Mouse (Mus musculus) hindbrain, postnatal 0 days (tissue): ENCODE data around the gene Ybx3. TPM values are rescaled to one million over a fixed set of nuclear protein-coding genes. Genes with fewer than 3 reads are reported as not detected.

Experiments
- ATAC-seq: fragments of 200-750 bp; cut with Nextera tagmentation; 2 replicates; pipeline ENCODE4 v1.8.0; 2017; ENCODE audit warnings: mild to moderate bottlenecking, moderate TSS enrichment, moderate library complexity
- DNase-seq: peaks from one replicate; pipeline ENCODE4 v3.0.0-alpha.2; 2015; ENCODE audit warnings: low spot score
- H3K27ac ChIP-seq: fragments of 300-500 bp; sonication (generic); 2 replicates; pipeline ENCODE4 v1.5.1; 2014; ENCODE audit warnings: mild to moderate bottlenecking
- H3K27me3 ChIP-seq: fragments of 300-500 bp; sonication (generic); 2 replicates; pipeline ENCODE4 v1.6.1; 2014; ENCODE audit warnings: low read length, mixed read lengths; ENCODE audit not compliant: insufficient read depth
- H3K36me3 ChIP-seq: fragments of 300-500 bp; sonication (generic); 2 replicates; pipeline ENCODE4 v1.6.1; 2014; ENCODE audit warnings: low read length, mixed read lengths; ENCODE audit not compliant: insufficient read depth
- H3K4me1 ChIP-seq: fragments of 300-500 bp; sonication (generic); 2 replicates; pipeline ENCODE4 v1.6.1; 2014; ENCODE audit warnings: antibody characterized with exemption, low read length, mixed read lengths; ENCODE audit not compliant: insufficient read depth
- H3K4me2 ChIP-seq: fragments of 300-500 bp; sonication (generic); 2 replicates; pipeline ENCODE4 v1.6.1; 2014; ENCODE audit warnings: low read depth, mild to moderate bottlenecking, low read length, moderate library complexity, mixed read lengths
- H3K4me3 ChIP-seq: fragments of 300-500 bp; sonication (generic); 2 replicates; pipeline ENCODE4 v1.5.1; 2014; ENCODE audit warnings: low read length
- H3K9ac ChIP-seq: fragments of 300-500 bp; sonication (generic); replicated peaks from 2 replicates; pipeline ENCODE4 v1.6.1; 2014; ENCODE audit warnings: mild to moderate bottlenecking, low read length, moderate library complexity, mixed read lengths
- H3K9me3 ChIP-seq: fragments of 300-500 bp; sonication (generic); 2 replicates; pipeline ENCODE4 v1.6.1; 2016; ENCODE audit warnings: low read length, mixed read lengths
- CTCF ChIP-seq: IDR thresholded peaks from 2 replicates; pipeline ENCODE4 v1.5.1; 2016; ENCODE audit warnings: antibody characterized with exemption, control low read depth, low read depth
- WGBS: fragments of 180-500 bp; shearing (Covaris S2); extraction: QIAGEN DNeasy Blood & Tissue Kit; methylation state at CpG from one replicate; pipeline ENCODE4 v1.1.7; 2014; 5-methylcytosine and 5-hydroxymethylcytosine counted together
- polyA plus RNA-seq: library from polyadenylated mRNA; unstranded; fragments of >200 nt; fragmentation: Nextera tagmentation; extraction: Ambion mirVana; gene quantifications from 2 replicates; pipeline ENCODE4 v1.2.1, GENCODE M21; 2015
- total RNA-seq: library from RNA; depleted of rRNA; stranded (reverse); fragments of >200 nt; gene quantifications from 2 replicates; pipeline ENCODE4 v1.2.3, GENCODE M21; 2014; rRNA removed

Gene Ybx3
- total and polyA plus RNA-seq, 2 experiments from 2014 or later: 33.4 to 86.0 TPM

- Histone ChIP-seq H3K4me2 (no peak overlapping the region), H3K27me3 (no peaks in the 10 kb centered on the region), H3K27ac (no peak overlapping the region), H3K4me1 (no peaks in the 10 kb centered on the region), H3K36me3 (no peaks in the 10 kb centered on the region), H3K4me3 (no peak overlapping the region), H3K9ac (no peak overlapping the region), H3K9me3 (no peaks in the 10 kb centered on the region)
- ATAC-seq: no peak
- WGBS: 66% methylated on average over 3 of the region's 3 CpGs
- no peak for TF ChIP-seq CTCF
- DNase-seq: no peak
Measured at GRCm38 (mm10) chr6:131340082-131340481, 48.2 kb downstream of the Ybx3 start.

- Histone ChIP-seq H3K27ac (no peak overlapping the region), H3K4me3 (no peak overlapping the region), H3K4me2 (no peak overlapping the region), H3K4me1 (no peaks in the 10 kb centered on the region), H3K9me3 (no peaks in the 10 kb centered on the region), H3K36me3 (no peaks in the 10 kb centered on the region), H3K27me3 (no peaks in the 10 kb centered on the region), H3K9ac (no peak overlapping the region)
- no peak for DNase-seq
- TF ChIP-seq CTCF: no peak
- 83% methylated on average over 3 of the region's 3 CpGs for WGBS
- ATAC-seq: no peak
Measured at GRCm38 (mm10) chr6:131339309-131339708, 49.0 kb downstream of the Ybx3 start.

GRCm38 (mm10) chr6:131338787-131339186 lies 49.5 kb downstream of the Ybx3 start:
- DNase-seq: no peak
- WGBS: 78% methylated on average over 1 of the region's 1 CpGs
- no peak for ATAC-seq

GRCm38 (mm10) chr6:131327076-131327475 lies 61.2 kb downstream of the Ybx3 start:
- DNase-seq (no peak), ATAC-seq (no peak)
- Histone ChIP-seq H3K9ac (no peak overlapping the region), H3K9me3 (no peaks in the 10 kb centered on the region), H3K27me3 (no peaks in the 10 kb centered on the region), H3K36me3 (no peaks in the 10 kb centered on the region), H3K27ac (no peak overlapping the region), H3K4me2 (no peak overlapping the region), H3K4me3 (no peak overlapping the region), H3K4me1 (no peaks in the 10 kb centered on the region)
- no peak for TF ChIP-seq CTCF
- WGBS: 88% methylated on average over 2 of the region's 2 CpGs

More at GRCm38 (mm10) chr6:131338787-131339186, 49.5 kb downstream of the Ybx3 start:
- Histone ChIP-seq H3K27ac (no peak overlapping the region), H3K4me3 (no peak overlapping the region), H3K4me1 (no peaks in the 10 kb centered on the region), H3K9me3 (no peaks in the 10 kb centered on the region), H3K4me2 (no peak overlapping the region), H3K9ac (no peak overlapping the region), H3K36me3 (no peaks in the 10 kb centered on the region), H3K27me3 (no peaks in the 10 kb centered on the region)
- TF ChIP-seq CTCF: no peak

DNA sequence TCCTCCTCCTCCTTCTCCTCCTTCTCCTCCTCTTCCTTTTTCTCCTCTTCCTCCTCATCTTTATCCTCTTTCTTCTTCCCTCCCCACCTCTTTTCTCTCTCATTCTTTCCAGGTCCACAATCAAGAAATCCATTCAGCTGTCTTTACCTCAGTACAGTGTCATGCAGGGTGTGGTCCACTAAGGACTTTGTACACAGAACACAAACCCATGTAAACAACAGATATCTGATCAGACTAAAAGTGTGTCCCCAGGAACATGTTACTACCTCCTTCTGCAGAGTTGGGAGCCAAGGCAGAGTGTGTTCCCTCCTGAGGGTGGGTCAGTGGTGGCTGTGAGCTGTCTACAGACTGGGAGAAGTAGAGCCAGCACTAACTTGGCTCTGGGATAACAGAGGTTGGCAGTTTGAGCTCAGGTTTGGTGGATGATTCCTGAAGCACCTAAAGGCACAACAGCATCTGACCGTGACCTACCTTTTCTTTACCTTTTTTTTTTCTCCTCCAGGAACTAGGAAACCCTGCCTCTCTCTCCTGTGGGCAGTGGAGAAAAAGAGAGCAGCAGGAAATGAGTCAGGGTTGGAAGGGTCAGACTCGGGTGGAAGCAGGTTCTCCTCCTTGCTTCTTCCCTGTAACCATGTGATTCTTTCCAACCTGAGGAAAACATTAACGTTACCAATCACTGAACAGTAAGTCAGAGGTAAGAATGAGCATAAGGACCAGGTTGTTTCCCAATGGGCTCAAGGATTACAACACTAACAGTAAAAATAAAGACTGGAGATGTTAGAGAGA lies 66.2 kb downstream of the Ybx3 start:
- Histone ChIP-seq H3K4me1 (no peaks in the 10 kb centered on the region), H3K9ac (no peak overlapping the region), H3K27me3 (no peaks in the 10 kb centered on the region), H3K4me3 (no peak overlapping the region), H3K36me3 (no peaks in the 10 kb centered on the region), H3K9me3 (no peaks in the 10 kb centered on the region), H3K4me2 (no peak overlapping the region), H3K27ac (no peak overlapping the region)
- DNase-seq (no peak), ATAC-seq (no peak)
- no peak for TF ChIP-seq CTCF
- 75% methylated on average over 3 of the region's 3 CpGs for WGBS

- Histone ChIP-seq H3K36me3 (no peaks in the 10 kb centered on the region), H3K27me3 (no peaks in the 10 kb centered on the region), H3K4me3 (no peak overlapping the region), H3K27ac (no peak overlapping the region), H3K4me2 (no peak overlapping the region), H3K9ac (no peak overlapping the region), H3K4me1 (no peaks in the 10 kb centered on the region), H3K9me3 (no peaks in the 10 kb centered on the region)
- ATAC-seq (no peak), DNase-seq (no peak)
- 87% methylated on average over 7 of the region's 7 CpGs for WGBS
- TF ChIP-seq CTCF: no peak
Measured at GRCm38 (mm10) chr6:131316155-131317101, 71.8 kb downstream of the Ybx3 start.

Other genes with a start within 250 kb of the Ybx3 start
- 0.11 TPM in 1 of 2 replicates, not detected in the other for gene Klra2, start 141.1 kb downstream of the Ybx3 start, total RNA-seq
- gene Klra2, start 141.1 kb downstream of the Ybx3 start, polyA plus RNA-seq: 0.13 and 0.15 TPM in 2 replicates
- 4.8 and 9.9 TPM in 2 replicates for gene Magohb, start 95.2 kb downstream of the Ybx3 start, total RNA-seq
- 30.2 and 32.8 TPM in 2 replicates for gene Magohb, start 95.2 kb downstream of the Ybx3 start, polyA plus RNA-seq
- gene Styk1, start 34.9 kb downstream of the Ybx3 start, total RNA-seq: 3.0 and 3.2 TPM in 2 replicates
- 4.3 and 5.1 TPM in 2 replicates for gene Styk1, start 34.9 kb downstream of the Ybx3 start, polyA plus RNA-seq
- not detected in 2 replicates for gene 5430401F13Rik, start 97.9 kb upstream of the Ybx3 start, total RNA-seq
- not detected in 2 replicates for gene 5430401F13Rik, start 97.9 kb upstream of the Ybx3 start, polyA plus RNA-seq
- not detected in 2 replicates for gene Gm6619, start 97.9 kb upstream of the Ybx3 start, total RNA-seq
- gene Gm6619, start 97.9 kb upstream of the Ybx3 start, polyA plus RNA-seq: not detected in 2 replicates
- not detected in 2 replicates for gene Tas2r130, start 242.4 kb upstream of the Ybx3 start, total RNA-seq
- not detected in 2 replicates for gene Tas2r130, start 242.4 kb upstream of the Ybx3 start, polyA plus RNA-seq